Mouse (Mus musculus) limb, embryonic 14.5 days (tissue): ENCODE results near the gene Rfc1. TPM values are rescaled to one million over a fixed set of nuclear protein-coding genes. Genes with fewer than 3 reads are reported as not detected.

Experiments used
- ATAC-seq: fragments of 200-750 bp; cut with Nextera tagmentation; 2 replicates; pipeline ENCODE4 v1.8.0; 2017; ENCODE audit warnings: low read depth, moderate number of reproducible peaks, moderate TSS enrichment; ENCODE audit not compliant: low FRiP score
- DNase-seq: peaks from one replicate; pipeline ENCODE4 v3.0.0-alpha.2; 2015; ENCODE audit warnings: low spot score
- H3K27ac ChIP-seq: fragments of 300-500 bp; sonication (generic); replicated peaks from 2 replicates; pipeline ENCODE4 v1.5.1; 2014; ENCODE audit warnings: low read depth, mild to moderate bottlenecking, low read length, moderate library complexity, mixed read lengths
- H3K27me3 ChIP-seq: fragments of 300-500 bp; sonication (generic); 2 replicates; pipeline ENCODE4 v1.6.1; 2014; ENCODE audit warnings: low read length, mixed read lengths; ENCODE audit not compliant: control insufficient read depth, insufficient read depth
- H3K36me3 ChIP-seq: fragments of 300-500 bp; sonication (generic); 2 replicates; pipeline ENCODE4 v1.6.1; 2014; ENCODE audit warnings: mild to moderate bottlenecking, low read length, moderate library complexity, mixed read lengths; ENCODE audit not compliant: control insufficient read depth, insufficient read depth
- H3K4me1 ChIP-seq: fragments of 300-500 bp; sonication (generic); 2 replicates; pipeline ENCODE4 v1.6.1; 2014; ENCODE audit warnings: antibody characterized with exemption, low read length, mixed read lengths; ENCODE audit not compliant: control insufficient read depth, insufficient read depth
- H3K4me2 ChIP-seq: fragments of 300-500 bp; sonication (generic); replicated peaks from 2 replicates; pipeline ENCODE4 v1.6.1; 2014; ENCODE audit warnings: low read depth, mild to moderate bottlenecking, low read length, moderate library complexity; ENCODE audit not compliant: severe bottlenecking
- H3K4me3 ChIP-seq: fragments of 300-500 bp; sonication (generic); replicated peaks from 2 replicates; pipeline ENCODE4 v1.5.1; 2014; ENCODE audit warnings: low read length
- H3K9ac ChIP-seq: fragments of 300-500 bp; sonication (generic); 2 replicates; pipeline ENCODE4 v1.6.1; 2014; ENCODE audit warnings: mild to moderate bottlenecking, low read depth, low read length, moderate library complexity; ENCODE audit not compliant: severe bottlenecking
- H3K9me3 ChIP-seq: fragments of 300-500 bp; sonication (generic); 2 replicates; pipeline ENCODE4 v1.6.1; 2016; ENCODE audit warnings: low read length; ENCODE audit not compliant: control insufficient read depth
- POLR2A ChIP-seq: fragments of 200-500 bp; IDR thresholded peaks from 2 replicates; pipeline ENCODE4 v1.8.0; 2012; ENCODE audit warnings: inconsistent platforms, mild to moderate bottlenecking, moderate library complexity, borderline replicate concordance; ENCODE audit not compliant: insufficient read depth, insufficient read length; ENCODE audit errors: extremely low read depth
- WGBS: fragments of 180-500 bp; shearing (Covaris S2); extraction: QIAGEN DNeasy Blood & Tissue Kit; methylation state at CpG from one replicate; pipeline ENCODE4 v1.1.7; 2014; 5-methylcytosine and 5-hydroxymethylcytosine counted together
- polyA plus RNA-seq, 2 experiments: library from polyadenylated mRNA; depleted of rRNA in 1 of 2; stranded (reverse) in 1 of 2; unstranded in 1 of 2; fragments of >200 nt; fragmentation: Nextera tagmentation in 1 of 2; extraction: Ambion mirVana in 1 of 2; gene quantifications; 2 replicates each; pipeline versions ENCODE4 v1.2.1 to v1.2.3; 2012 to 2014

Gene Rfc1
- polyA plus RNA-seq, 2 experiments, result 50.1 to 92.1 TPM

DNA sequence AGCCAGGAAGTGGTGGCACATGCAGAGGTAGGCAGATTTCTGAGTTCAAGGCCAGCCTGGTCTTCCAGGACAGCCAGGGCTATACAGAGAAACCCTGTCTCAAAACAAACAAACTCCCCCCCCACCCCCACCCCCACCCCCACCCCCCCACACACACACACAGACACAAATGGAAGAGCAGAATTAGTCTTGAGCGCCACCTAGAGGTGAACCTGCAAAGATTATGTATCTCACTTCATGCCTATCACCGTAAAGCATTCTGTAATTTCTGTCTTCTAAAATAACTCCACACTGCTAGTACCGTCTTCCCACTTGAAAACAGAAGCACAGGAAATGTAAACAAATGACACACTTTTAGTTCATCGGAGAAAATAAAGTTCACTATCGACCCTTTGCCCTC, 92.7 kb downstream of the Rfc1 start:
- ATAC-seq, result no peak
- 61% methylated on average over 5 of the region's 5 CpGs for WGBS

DNA sequence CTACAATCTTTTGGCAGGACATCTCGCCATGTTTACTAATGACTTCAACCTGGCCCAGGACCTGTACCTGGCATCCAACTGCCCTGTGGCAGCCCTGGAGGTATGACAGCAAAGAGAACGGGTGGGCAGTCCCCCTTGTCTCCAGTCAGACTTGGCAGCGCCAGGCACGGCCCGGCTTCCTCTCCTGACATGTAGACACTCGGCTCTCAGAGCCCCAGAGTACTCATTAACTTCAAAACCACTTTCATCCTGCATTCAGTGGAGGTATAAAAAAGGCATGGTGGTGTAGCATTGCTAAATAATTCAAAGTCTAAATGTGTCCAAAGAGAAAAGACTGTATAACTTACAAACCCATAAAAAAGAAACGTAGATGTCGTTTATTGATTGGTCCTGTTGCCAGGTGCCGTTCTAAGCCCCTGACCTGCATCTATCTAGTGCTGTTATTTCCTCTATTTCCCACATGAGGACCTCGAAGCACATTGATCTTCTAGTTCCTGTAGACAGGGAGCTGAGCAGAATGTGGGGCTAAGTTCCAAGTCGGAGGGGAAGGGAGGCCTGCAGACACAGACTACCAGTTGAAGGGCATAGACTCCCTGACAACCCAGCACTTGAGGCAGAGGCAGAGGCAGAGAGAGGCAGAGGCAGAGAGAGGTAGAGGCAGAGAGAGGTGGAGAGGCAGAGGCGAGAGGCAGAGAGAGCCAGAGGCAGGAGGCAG, 104.0 kb downstream of the Rfc1 start:
- H3K4me1 ChIP-seq, result no peaks in the 10 kb centered on the region
- H3K36me3 ChIP-seq, result peaks cover 19% of the 10 kb centered on the region
- TF ChIP-seq POLR2A, result no peak

More for the DNA sequence above, 92.7 kb downstream of the Rfc1 start:
- no peak overlapping the region for H3K4me3 ChIP-seq
- peaks cover 14% of the 10 kb centered on the region for H3K36me3 ChIP-seq
- H3K27ac ChIP-seq, result no peak overlapping the region
- no peak overlapping the region for H3K4me2 ChIP-seq
- H3K27me3 ChIP-seq, result no peaks in the 10 kb centered on the region
- no peak for TF ChIP-seq POLR2A
- no peaks in the 10 kb centered on the region for H3K9me3 ChIP-seq
- no peak overlapping the region for H3K9ac ChIP-seq
- 0 out of 2 replicates have a peak, but pooled peaks cover 3% of the 10 kb centered on the region for H3K4me1 ChIP-seq
- peak; percentile 76 for DNase-seq

DNA sequence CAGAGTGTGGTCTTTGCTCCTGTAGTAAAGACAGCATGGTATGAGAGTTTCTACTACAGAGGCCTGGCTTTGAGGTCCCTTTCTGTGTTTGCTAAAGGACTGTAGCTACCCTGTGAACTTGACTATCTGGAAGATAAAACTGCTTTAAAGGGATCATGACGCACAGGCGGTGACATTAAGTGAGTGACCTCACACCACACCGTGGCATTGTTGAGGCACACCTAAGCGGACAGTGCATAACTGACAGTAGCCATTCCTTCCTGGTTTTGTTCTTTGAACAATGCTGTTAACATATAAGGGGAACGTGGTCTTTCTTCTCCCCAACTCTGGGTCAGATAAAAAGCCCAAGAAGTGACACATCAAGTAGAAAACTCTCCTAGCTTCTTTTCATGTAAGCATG, 111.4 kb downstream of the Rfc1 start:
- peaks cover 23% of the 10 kb centered on the region for H3K36me3 ChIP-seq
- ATAC-seq, result no peak

More for the DNA sequence above, 104.0 kb downstream of the Rfc1 start:
- H3K27ac ChIP-seq, result no peak overlapping the region
- 52% methylated on average over 12 of the region's 12 CpGs for WGBS
- no peak overlapping the region for H3K4me3 ChIP-seq
- H3K9me3 ChIP-seq, result no peaks in the 10 kb centered on the region
- DNase-seq (no peak), ATAC-seq (no peak)
- no peak overlapping the region for H3K4me2 ChIP-seq
- no peaks in the 10 kb centered on the region for H3K27me3 ChIP-seq
- H3K9ac ChIP-seq, result no peak overlapping the region

DNA sequence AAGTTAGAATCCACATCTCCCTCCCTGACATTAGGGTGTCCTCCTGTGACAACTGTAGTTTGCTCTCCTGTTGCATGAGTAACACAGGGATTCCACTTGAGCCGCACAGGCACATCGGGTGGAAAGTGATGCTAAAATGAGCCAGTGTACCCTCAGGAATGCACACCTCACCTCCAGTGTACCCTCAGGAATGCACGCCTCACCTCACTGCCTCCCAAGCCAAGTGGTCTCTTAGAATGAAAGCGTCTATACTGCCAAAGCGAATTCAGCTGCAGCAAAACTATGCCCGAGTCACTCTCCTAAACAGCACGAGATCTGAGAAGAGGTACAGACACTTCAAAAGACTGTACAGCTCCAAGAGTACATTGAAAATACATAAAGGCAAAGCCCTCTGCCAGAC, 114.4 kb downstream of the Rfc1 start:
- Histone ChIP-seq H3K9ac (no peak overlapping the region), H3K36me3 (peaks cover 14% of the 10 kb centered on the region), H3K9me3 (no peaks in the 10 kb centered on the region), H3K4me3 (no peak overlapping the region), H3K4me2 (no peak overlapping the region), H3K27ac (no peak overlapping the region), H3K27me3 (no peaks in the 10 kb centered on the region), H3K4me1 (no peaks in the 10 kb centered on the region)
- TF ChIP-seq POLR2A, result no peak
- 69% methylated on average over 7 of the region's 7 CpGs for WGBS
- DNase-seq (no peak), ATAC-seq (no peak)

More for the DNA sequence above, 111.4 kb downstream of the Rfc1 start:
- Histone ChIP-seq H3K4me3 (no peak overlapping the region), H3K27ac (no peak overlapping the region), H3K4me1 (no peaks in the 10 kb centered on the region), H3K27me3 (no peaks in the 10 kb centered on the region), H3K9me3 (no peaks in the 10 kb centered on the region), H3K9ac (no peak overlapping the region), H3K4me2 (no peak overlapping the region)
- no peak for DNase-seq
- WGBS, result 91% methylated on average over 5 of the region's 5 CpGs
- TF ChIP-seq POLR2A, result no peak

DNA sequence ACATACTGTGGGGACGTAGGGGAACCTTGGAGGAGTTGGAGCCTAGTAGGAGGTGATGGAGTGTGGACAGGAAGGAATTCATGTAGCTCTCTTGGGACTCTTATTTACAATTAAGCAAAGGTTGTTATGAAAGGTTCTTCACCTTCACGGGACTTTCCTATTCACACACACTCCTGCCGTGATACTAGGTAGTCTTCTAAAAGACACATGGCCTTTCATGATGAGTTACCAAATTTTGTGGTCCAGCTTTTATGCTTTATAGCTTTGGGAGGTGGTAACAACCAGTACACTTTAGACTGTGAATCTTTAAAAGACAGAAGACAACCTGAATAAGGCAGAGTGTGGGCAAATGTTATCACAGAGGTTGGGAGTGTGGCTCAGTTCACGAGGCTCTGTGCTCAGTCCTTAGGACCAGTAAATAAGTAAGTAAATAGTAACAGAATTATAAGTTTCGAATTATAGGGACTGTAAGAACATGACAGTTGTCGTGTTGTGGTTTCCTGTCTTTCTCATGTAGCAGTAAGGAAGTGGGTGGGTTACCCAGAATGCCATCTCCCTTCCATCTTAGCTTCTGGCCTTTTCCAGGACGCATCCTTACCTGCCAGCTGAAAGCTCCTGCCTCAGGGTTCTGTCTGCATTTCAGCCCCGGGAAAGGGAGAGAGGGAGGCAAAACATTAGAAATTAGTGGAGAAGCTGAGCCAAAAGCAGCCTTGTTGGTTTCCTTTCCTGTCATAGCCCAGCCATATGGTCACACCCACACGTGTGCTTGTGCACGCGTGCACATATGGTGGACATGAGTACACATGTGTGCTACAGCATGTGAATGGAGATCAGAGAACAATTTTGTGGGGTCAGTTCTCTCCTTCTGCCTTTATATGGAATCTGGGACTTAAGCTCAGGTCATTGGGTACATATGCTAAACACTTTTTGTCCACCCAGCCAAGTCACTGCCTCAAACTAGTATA, 117.9 kb downstream of the Rfc1 start:
- no peak for ATAC-seq
- H3K4me1 ChIP-seq, result no peaks in the 10 kb centered on the region
- no peak for DNase-seq
- H3K4me3 ChIP-seq, result no peak overlapping the region
- WGBS, result 87% methylated on average over 11 of the region's 11 CpGs
- 0 out of 2 replicates have a peak, but pooled peaks cover 6% of the 10 kb centered on the region for H3K36me3 ChIP-seq
- no peak overlapping the region for H3K4me2 ChIP-seq
- TF ChIP-seq POLR2A, result no peak
- H3K27me3 ChIP-seq, result no peaks in the 10 kb centered on the region
- no peaks in the 10 kb centered on the region for H3K9me3 ChIP-seq
- no peak overlapping the region for H3K27ac ChIP-seq
- H3K9ac ChIP-seq, result no peak overlapping the region
